Mouse (Mus musculus) limb, embryonic 14.5 days (tissue): ENCODE data around the gene Galnt13. TPM values are rescaled to one million over a fixed set of nuclear protein-coding genes. Genes with fewer than 3 reads are reported as not detected.

Experiments used
- ATAC-seq: fragments of 200-750 bp; cut with Nextera tagmentation; 2 replicates; pipeline ENCODE4 v1.8.0; 2017; ENCODE audit warnings: low read depth, moderate number of reproducible peaks, moderate TSS enrichment; ENCODE audit not compliant: low FRiP score
- DNase-seq: peaks from one replicate; pipeline ENCODE4 v3.0.0-alpha.2; 2015; ENCODE audit warnings: low spot score
- H3K27ac ChIP-seq: fragments of 300-500 bp; sonication (generic); replicated peaks from 2 replicates; pipeline ENCODE4 v1.5.1; 2014; ENCODE audit warnings: low read depth, mild to moderate bottlenecking, low read length, moderate library complexity, mixed read lengths
- H3K27me3 ChIP-seq: fragments of 300-500 bp; sonication (generic); 2 replicates; pipeline ENCODE4 v1.6.1; 2014; ENCODE audit warnings: low read length, mixed read lengths; ENCODE audit not compliant: control insufficient read depth, insufficient read depth
- H3K36me3 ChIP-seq: fragments of 300-500 bp; sonication (generic); 2 replicates; pipeline ENCODE4 v1.6.1; 2014; ENCODE audit warnings: mild to moderate bottlenecking, low read length, moderate library complexity, mixed read lengths; ENCODE audit not compliant: control insufficient read depth, insufficient read depth
- H3K4me1 ChIP-seq: fragments of 300-500 bp; sonication (generic); 2 replicates; pipeline ENCODE4 v1.6.1; 2014; ENCODE audit warnings: antibody characterized with exemption, low read length, mixed read lengths; ENCODE audit not compliant: control insufficient read depth, insufficient read depth
- H3K4me2 ChIP-seq: fragments of 300-500 bp; sonication (generic); replicated peaks from 2 replicates; pipeline ENCODE4 v1.6.1; 2014; ENCODE audit warnings: low read depth, mild to moderate bottlenecking, low read length, moderate library complexity; ENCODE audit not compliant: severe bottlenecking
- H3K4me3 ChIP-seq: fragments of 300-500 bp; sonication (generic); replicated peaks from 2 replicates; pipeline ENCODE4 v1.5.1; 2014; ENCODE audit warnings: low read length
- H3K9ac ChIP-seq: fragments of 300-500 bp; sonication (generic); 2 replicates; pipeline ENCODE4 v1.6.1; 2014; ENCODE audit warnings: mild to moderate bottlenecking, low read depth, low read length, moderate library complexity; ENCODE audit not compliant: severe bottlenecking
- H3K9me3 ChIP-seq: fragments of 300-500 bp; sonication (generic); 2 replicates; pipeline ENCODE4 v1.6.1; 2016; ENCODE audit warnings: low read length; ENCODE audit not compliant: control insufficient read depth
- POLR2A ChIP-seq: fragments of 200-500 bp; IDR thresholded peaks from 2 replicates; pipeline ENCODE4 v1.8.0; 2012; ENCODE audit warnings: inconsistent platforms, mild to moderate bottlenecking, moderate library complexity, borderline replicate concordance; ENCODE audit not compliant: insufficient read depth, insufficient read length; ENCODE audit errors: extremely low read depth
- WGBS: fragments of 180-500 bp; shearing (Covaris S2); extraction: QIAGEN DNeasy Blood & Tissue Kit; methylation state at CpG from one replicate; pipeline ENCODE4 v1.1.7; 2014; 5-methylcytosine and 5-hydroxymethylcytosine counted together
- polyA plus RNA-seq, 2 experiments: library from polyadenylated mRNA; depleted of rRNA in 1 of 2; stranded (reverse) in 1 of 2; unstranded in 1 of 2; fragments of >200 nt; fragmentation: Nextera tagmentation in 1 of 2; extraction: Ambion mirVana in 1 of 2; gene quantifications; 2 replicates each; pipeline versions ENCODE4 v1.2.1 to v1.2.3; 2012 to 2014

The Galnt13 gene
- polyA plus RNA-seq, 2 experiments: 0.55 to 1.5 TPM

DNA sequence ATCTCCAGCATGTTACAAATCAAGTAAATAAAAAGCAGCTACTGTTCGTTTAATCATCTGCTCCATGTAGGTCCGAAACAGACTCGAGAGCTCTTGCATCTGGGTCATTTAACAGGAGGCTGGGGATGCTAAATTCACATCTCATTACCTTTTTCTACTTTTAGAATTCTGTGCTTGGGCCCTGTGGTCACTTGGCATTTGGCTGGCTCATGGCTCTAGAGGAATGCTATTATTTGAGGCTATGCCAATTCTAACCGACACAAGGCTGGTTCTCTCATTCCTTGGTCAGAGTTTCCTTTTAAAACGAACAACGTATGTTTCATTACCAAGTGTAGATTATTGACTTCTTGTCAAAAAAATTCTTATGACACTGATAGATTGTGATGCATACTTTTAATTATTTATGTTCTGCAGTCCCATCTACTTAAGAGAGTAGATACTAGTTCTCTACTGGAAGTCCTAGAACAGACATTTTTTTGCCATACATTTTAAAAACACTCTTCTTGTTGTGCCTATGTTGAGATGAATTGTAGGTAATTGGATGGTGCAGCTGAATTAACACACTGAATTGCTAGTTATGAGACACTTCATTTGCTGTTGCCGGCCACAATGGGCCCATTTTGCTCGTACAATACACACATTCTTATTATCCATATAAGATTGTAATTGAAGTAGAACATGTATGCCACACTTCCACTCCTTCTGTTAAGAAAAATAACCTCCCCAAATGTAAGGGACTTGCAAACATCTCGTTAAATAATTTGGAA is 6.8 kb downstream of the Galnt13 start:
- 78% methylated on average over 9 of the region's 9 CpGs for WGBS
- Histone ChIP-seq H3K4me1 (no peaks in the 10 kb centered on the region), H3K9ac (no peak overlapping the region), H3K27ac (no peak overlapping the region), H3K4me2 (no peak overlapping the region), H3K4me3 (no peak overlapping the region), H3K36me3 (no peaks in the 10 kb centered on the region), H3K27me3 (peaks cover 2% of the 10 kb centered on the region), H3K9me3 (no peaks in the 10 kb centered on the region)
- DNase-seq: no peak
- TF ChIP-seq POLR2A: no peak
- no peak for ATAC-seq

DNA sequence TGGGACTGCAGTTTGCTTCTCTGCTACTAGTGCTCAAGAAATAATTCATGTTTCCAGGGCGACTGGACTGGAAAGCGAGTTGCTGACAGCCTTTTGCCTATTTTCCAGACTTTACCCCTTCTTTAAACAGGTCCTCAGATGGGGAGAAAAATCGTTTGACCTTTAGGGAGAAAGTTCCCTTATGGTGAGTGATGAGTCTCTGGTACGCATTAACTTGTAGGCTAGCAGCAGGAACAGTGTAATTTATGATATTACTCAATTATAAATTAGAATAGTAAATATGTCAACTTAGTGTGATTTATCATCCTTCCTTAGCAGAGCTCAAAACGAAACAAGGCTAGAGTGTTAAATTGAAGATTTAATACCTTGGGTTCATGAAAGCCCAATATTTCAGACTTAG is 47.3 kb downstream of the Galnt13 start:
- no peak overlapping the region for H3K4me2 ChIP-seq
- no peaks in the 10 kb centered on the region for H3K27me3 ChIP-seq
- ATAC-seq: no peak
- no peaks in the 10 kb centered on the region for H3K4me1 ChIP-seq
- TF ChIP-seq POLR2A: no peak
- no peak for DNase-seq
- no peak overlapping the region for H3K4me3 ChIP-seq
- 45% methylated on average over 5 of the region's 5 CpGs for WGBS
- no peak overlapping the region for H3K27ac ChIP-seq
- no peak overlapping the region for H3K9ac ChIP-seq
- no peaks in the 10 kb centered on the region for H3K9me3 ChIP-seq
- no peaks in the 10 kb centered on the region for H3K36me3 ChIP-seq

DNA sequence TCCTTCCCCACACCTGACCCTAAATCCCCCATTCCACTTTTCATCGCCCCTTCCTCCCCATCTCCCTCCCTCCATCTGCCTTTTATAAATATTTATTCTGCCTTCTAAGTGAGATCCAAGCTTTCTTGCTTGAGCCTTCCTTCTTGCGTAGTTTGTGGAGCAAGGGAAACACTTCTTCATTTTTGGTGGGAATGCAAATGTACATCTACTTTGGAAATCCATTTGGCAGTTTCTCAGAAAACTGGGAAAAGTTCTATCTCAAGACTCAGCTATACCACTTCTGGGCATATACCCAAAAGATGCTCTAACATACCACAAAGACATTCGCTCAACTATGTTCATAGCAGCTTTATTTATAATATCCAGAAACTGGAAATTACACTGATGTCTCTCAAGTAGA is 86.9 kb downstream of the Galnt13 start:
- Histone ChIP-seq H3K9me3 (no peaks in the 10 kb centered on the region), H3K4me2 (no peak overlapping the region), H3K27ac (no peak overlapping the region), H3K9ac (no peak overlapping the region), H3K36me3 (no peaks in the 10 kb centered on the region), H3K27me3 (no peaks in the 10 kb centered on the region), H3K4me3 (no peak overlapping the region), H3K4me1 (no peaks in the 10 kb centered on the region)
- TF ChIP-seq POLR2A: no peak
- WGBS: 87% methylated on average over 3 of the region's 3 CpGs
- ATAC-seq (no peak), DNase-seq (no peak)

DNA sequence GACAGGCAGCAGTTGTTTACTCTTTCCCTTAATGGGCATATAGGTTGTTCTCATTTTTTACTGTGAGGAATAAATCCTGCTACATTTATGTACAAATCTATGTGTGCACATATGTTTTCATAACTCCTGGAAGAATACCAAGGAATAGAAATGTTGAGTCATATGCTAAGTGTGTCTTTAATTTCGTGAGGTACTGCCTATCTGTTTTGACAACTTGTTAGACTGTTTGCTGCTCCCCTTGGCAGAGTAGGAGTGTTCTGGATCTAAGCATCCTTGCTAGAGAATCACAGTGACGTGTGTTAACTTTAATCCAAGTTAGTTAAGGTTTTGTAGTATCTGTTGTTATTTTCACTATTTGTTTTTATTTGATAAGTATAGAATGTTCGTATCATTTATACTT is 91.0 kb downstream of the Galnt13 start:
- Histone ChIP-seq H3K4me3 (no peak overlapping the region), H3K4me1 (no peaks in the 10 kb centered on the region), H3K27ac (no peak overlapping the region), H3K4me2 (no peak overlapping the region), H3K9me3 (no peaks in the 10 kb centered on the region), H3K36me3 (no peaks in the 10 kb centered on the region), H3K9ac (no peak overlapping the region), H3K27me3 (no peaks in the 10 kb centered on the region)
- DNase-seq (no peak), ATAC-seq (no peak)
- WGBS: 62% methylated on average over 3 of the region's 3 CpGs
- TF ChIP-seq POLR2A: no peak

DNA sequence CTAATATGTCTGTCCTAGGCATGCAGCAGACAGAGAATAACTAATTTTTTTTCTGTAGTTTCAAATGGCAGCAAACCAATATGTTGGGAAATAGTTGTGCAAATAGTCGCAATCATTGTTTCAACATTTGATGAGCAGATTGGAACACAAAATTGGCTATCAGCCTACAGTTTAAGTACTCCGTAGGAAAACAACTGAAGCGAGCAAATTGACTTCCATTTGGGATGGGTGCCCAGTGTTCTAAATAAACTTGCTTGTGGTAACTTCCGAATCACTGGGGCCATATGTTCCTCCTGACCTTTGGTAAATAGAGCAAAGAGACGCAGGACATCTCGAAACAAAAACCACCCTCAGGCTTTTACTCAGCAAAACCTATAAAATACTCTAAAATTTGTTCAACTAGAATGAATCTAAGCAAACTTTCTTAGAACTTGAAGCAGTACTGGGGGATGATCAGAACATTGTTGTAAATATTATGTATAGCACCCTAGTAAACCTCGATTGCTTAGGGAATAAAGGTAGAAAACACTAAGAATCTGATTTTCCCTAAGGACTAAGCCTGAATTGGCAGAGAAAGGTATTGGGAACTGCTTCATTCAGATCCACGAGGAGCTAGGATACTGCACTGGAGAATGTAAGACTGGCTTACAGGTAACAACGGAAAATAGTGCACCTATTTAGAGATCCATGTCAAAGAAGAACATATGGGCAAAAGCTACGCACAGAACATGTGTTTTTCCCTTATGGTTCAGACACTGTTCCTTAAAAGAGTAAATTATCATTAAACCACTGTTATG is 122.4 kb downstream of the Galnt13 start:
- H3K4me2 ChIP-seq: no peak overlapping the region
- DNase-seq: no peak

More for the DNA sequence above, 122.4 kb downstream of the Galnt13 start:
- Histone ChIP-seq H3K27ac (no peak overlapping the region), H3K4me3 (no peak overlapping the region), H3K27me3 (no peaks in the 10 kb centered on the region), H3K4me1 (no peaks in the 10 kb centered on the region), H3K36me3 (no peaks in the 10 kb centered on the region), H3K9me3 (no peaks in the 10 kb centered on the region), H3K9ac (no peak overlapping the region)
- TF ChIP-seq POLR2A: no peak
- ATAC-seq: no peak
- 87% methylated on average over 10 of the region's 10 CpGs for WGBS
